Mouse (Mus musculus) telencephalon, adult 2 months (tissue): ENCODE measurements at regions not wholly inside any gene's neighbourhood (a gene's known extent, or its start where the extent isn't known, plus 50 kb on each side); places are given as distances from the start of the nearest gene placed in this dataset.
A peak's percentile ranks its signal among the peaks of the same experiment; 100 is the strongest.

ENCODE experiments used
- DNase-seq: peaks from one replicate; pipeline ENCODE4 v3.0.0-alpha.2; 2011; ENCODE audit warnings: low read depth, low spot score

GRCm38 (mm10) chr15:70034976-70035375 is 3534.3 kb upstream of the Lrrc6 start:
- no peak for DNase-seq

- DNase-seq: no peak
Measured at GRCm38 (mm10) chr15:70029468-70029867, 3528.8 kb upstream of the Lrrc6 start.

- DNase-seq: peak; percentile 84
Measured at GRCm38 (mm10) chr15:70012792-70013191, 3512.1 kb upstream of the Lrrc6 start.
